Mouse (Mus musculus) small intestine, adult 2 months (tissue): Measurements from ENCODE around the gene Hat1. TPM values are rescaled to one million over a fixed set of nuclear protein-coding genes. Genes with fewer than 3 reads are reported as not detected.
"Not testable (repeated sequence)": the region's sequence is repeated elsewhere in the genome, so short reads cannot be mapped to it uniquely, and the experiment has no call there.

Experiments used
- H3K27ac ChIP-seq: fragments of 200-500 bp; 2 replicates; pipeline ENCODE4 v1.5.1; 2012; ENCODE audit warnings: low read depth, low read length, control low read depth, inconsistent platforms; ENCODE audit not compliant: insufficient read depth
- H3K27me3 ChIP-seq: fragments of 200-500 bp; 2 replicates; pipeline ENCODE4 v1.6.1; 2012; ENCODE audit warnings: mild to moderate bottlenecking, moderate library complexity, low read length, inconsistent platforms; ENCODE audit not compliant: control insufficient read depth, insufficient read depth
- H3K36me3 ChIP-seq: fragments of 200-500 bp; 2 replicates; pipeline ENCODE4 v1.6.1; 2012; ENCODE audit warnings: mild to moderate bottlenecking, low read length, control low read depth, inconsistent platforms; ENCODE audit not compliant: control insufficient read depth, insufficient read depth
- H3K4me1 ChIP-seq: fragments of 200-500 bp; 2 replicates; pipeline ENCODE4 v1.6.1; 2012; ENCODE audit warnings: low read length, inconsistent platforms, mixed read lengths; ENCODE audit not compliant: control insufficient read depth, insufficient read depth, insufficient read length
- H3K4me3 ChIP-seq: fragments of 200-500 bp; 2 replicates; pipeline ENCODE4 v1.5.1; 2012; ENCODE audit warnings: low read depth, mild to moderate bottlenecking, control low read depth, inconsistent platforms, low read length, moderate library complexity
- CTCF ChIP-seq: fragments of 200-500 bp; IDR thresholded peaks from 2 replicates; pipeline ENCODE4 v1.5.1; 2012; ENCODE audit warnings: low read depth, mild to moderate bottlenecking, control low read depth, inconsistent platforms, low read length, moderate library complexity, mixed read lengths; ENCODE audit not compliant: insufficient replicate concordance, insufficient read length; ENCODE audit errors: extremely low read depth
- POLR2A ChIP-seq: fragments of 200-500 bp; IDR thresholded peaks from 2 replicates; pipeline ENCODE4 v1.6.1; 2012; ENCODE audit warnings: low read depth, mild to moderate bottlenecking, control low read depth, inconsistent platforms, low read length, moderate library complexity
- WGBS: fragments of 180-500 bp; shearing (Covaris S2); methylation state at CpG from one replicate; pipeline ENCODE4 v1.1.7; 2018; 5-methylcytosine and 5-hydroxymethylcytosine counted together
- polyA plus RNA-seq: library from polyadenylated mRNA; depleted of rRNA; stranded (reverse); fragments of >200 nt; gene quantifications from 2 replicates; pipeline ENCODE4 v1.2.3, GENCODE M21; 2012

The Hat1 gene
- polyA plus RNA-seq, 1 experiment: 0.62 TPM

DNA sequence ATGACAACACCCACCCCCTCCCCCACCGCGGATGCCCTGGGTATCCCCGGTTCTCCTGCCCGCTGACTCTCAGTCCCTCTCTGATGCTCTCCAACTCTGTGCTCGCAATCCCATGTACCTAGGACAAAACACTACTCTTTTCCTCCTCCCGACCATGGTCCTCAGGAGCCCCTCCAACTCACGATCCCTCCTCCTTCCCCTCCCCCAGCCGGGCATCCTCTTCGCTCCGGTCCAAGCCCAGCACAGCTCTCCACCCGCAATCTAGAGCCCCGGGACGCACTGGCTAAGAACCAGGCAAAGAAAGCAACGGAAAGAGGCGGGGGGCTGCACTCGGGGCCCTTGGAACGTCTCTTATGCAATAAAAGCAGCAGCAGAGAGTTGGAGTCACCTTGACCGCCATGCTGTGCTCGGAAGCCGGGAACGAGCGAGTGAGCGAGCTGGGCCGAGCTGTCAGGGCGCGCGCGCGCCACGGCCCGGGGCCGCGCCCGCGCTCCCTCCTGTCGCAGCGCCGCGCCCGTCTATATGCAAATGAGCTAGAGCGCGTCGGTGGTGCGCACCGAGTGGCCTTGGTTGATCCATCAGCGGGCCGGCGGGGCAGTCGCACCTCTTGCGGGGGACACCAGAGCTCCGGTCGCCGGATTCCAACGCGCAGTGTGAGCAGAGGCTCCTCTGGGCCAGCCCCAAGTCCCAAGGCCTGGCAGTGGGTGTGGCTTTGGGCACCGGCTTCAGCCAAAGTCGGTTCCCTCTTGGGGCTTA lies 21.5 kb upstream of the Hat1 start, which contains the start of gene Slc25a12:
Gene Slc25a12 (minus strand): TSS at position 625 of the 756 bp plus-strand sequence.
- under 1% methylated on average over 57 of the region's 57 CpGs for WGBS
- Histone ChIP-seq H3K27me3 (no peaks in the 10 kb centered on the region), H3K4me3 (peak within 1 kb of the TSS; percentile 77), H3K27ac (peak within 1 kb of the TSS; percentile 58), H3K36me3 (no peaks in the 10 kb centered on the region), H3K4me1 (0 out of 2 replicates have a peak, but pooled peaks cover 2% of the 10 kb centered on the region)
- TF ChIP-seq POLR2A: peak; percentile 51; the same call in 1 of the 2 replicates
- no peak for TF ChIP-seq CTCF

DNA sequence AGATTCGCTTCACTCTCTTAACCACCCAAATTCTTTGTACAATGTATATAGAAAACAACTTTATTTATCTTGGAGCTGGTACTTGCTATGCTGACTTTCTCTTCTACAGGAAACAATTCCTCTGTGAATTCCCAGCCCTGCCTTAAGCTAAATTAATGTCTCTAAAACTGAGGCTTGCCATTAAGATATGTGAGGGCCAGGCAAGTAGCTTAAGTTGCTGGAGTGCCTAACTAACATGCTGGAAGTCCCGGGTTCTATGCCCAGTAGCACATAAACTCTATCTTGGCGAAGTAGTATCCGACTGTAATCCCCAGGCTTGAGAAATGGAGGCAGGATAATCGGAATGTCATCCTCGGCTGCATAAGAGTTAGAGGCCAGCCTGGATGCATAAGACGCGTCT lies 20.7 kb upstream of the Hat1 start:
- 67% methylated on average over 8 of the region's 8 CpGs for WGBS
- Histone ChIP-seq H3K4me3 (no peak overlapping the region), H3K36me3 (no peaks in the 10 kb centered on the region), H3K4me1 (0 out of 2 replicates have a peak, but pooled peaks cover 2% of the 10 kb centered on the region), H3K27ac (no peak overlapping the region), H3K27me3 (no peaks in the 10 kb centered on the region)
- TF ChIP-seq POLR2A: no peak
- TF ChIP-seq CTCF: no peak

DNA sequence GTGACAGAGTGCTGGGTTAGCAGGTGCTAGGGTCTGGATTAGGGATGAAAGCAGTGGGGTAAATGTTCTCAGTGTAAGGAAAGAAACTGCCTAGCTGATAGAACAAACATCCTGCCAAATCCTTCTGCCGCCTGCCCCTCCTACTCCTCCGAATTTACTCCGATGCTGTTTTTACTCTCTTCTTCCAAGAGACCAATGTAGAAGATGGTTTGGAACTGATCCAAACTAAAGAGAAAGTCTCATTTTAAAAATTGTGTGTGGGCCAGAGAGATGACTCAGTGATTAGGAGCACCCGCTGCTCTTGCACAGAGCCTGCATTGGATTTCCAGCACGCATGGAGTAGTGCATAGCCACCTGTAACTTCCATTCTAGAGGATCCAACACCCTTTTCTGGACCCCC lies 17.0 kb upstream of the Hat1 start:
- no peak overlapping the region for H3K27ac ChIP-seq
- TF ChIP-seq CTCF (no peak), POLR2A (no peak)
- WGBS: 77% methylated on average over 5 of the region's 5 CpGs
- H3K27me3 ChIP-seq: no peaks in the 10 kb centered on the region
- no peak overlapping the region for H3K4me3 ChIP-seq
- no peaks in the 10 kb centered on the region for H3K4me1 ChIP-seq
- no peaks in the 10 kb centered on the region for H3K36me3 ChIP-seq

GRCm38 (mm10) chr2:71372261-71372660 lies 16.5 kb upstream of the Hat1 start:
- H3K27me3 ChIP-seq, H3K36me3 ChIP-seq: not testable (repeated sequence)

GRCm38 (mm10) chr2:71374275-71375155 lies 14.2 kb upstream of the Hat1 start:
- no peaks in the 10 kb centered on the region for H3K36me3 ChIP-seq
- TF ChIP-seq CTCF: no peak
- 33% methylated on average over 8 of the region's 8 CpGs for WGBS
- no peaks in the 10 kb centered on the region for H3K27me3 ChIP-seq
- no peak overlapping the region for H3K27ac ChIP-seq
- H3K4me1 ChIP-seq: no peaks in the 10 kb centered on the region
- no peak overlapping the region for H3K4me3 ChIP-seq

More at GRCm38 (mm10) chr2:71372261-71372660, 16.5 kb upstream of the Hat1 start:
- H3K4me1 ChIP-seq, H3K27ac ChIP-seq, H3K4me3 ChIP-seq: not testable (repeated sequence)
- WGBS: 90% methylated on average over 4 of the region's 4 CpGs

DNA sequence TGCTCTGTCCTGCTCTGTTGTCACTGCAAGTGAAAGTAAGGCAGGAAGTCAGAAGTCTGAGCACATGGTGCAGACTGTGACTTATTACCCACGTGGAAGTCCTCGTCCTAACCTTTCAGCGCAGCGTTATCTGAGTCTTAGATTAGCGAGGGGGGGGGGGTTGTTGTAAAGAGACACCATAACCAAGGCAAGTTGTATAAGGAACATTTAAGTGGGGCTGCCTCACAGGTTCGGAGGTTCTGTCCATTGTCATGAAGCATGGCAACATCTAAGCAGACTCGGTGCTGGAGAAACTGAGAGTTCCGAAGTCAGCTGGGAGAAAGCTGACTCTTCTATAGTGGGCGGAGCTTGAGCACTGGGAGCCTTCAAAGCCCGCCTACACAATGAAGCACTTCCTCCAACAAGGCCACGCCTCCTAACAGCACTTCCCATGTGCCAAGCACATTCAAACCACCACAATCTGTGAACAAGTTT lies 12.3 kb upstream of the Hat1 start:
- no peak for TF ChIP-seq POLR2A
- no peak for TF ChIP-seq CTCF
- no peaks in the 10 kb centered on the region for H3K36me3 ChIP-seq
- H3K4me3 ChIP-seq: 0 out of 2 replicates have a peak overlapping the region, but pooled peaks have one; percentile 10
- H3K27me3 ChIP-seq: no peaks in the 10 kb centered on the region
- 29% methylated on average over 11 of the region's 11 CpGs for WGBS
- H3K4me1 ChIP-seq: no peaks in the 10 kb centered on the region
- no peak overlapping the region for H3K27ac ChIP-seq

GRCm38 (mm10) chr2:71377426-71377825 lies 11.3 kb upstream of the Hat1 start:
- H3K27me3 ChIP-seq: no peaks in the 10 kb centered on the region
- 88% methylated on average over 5 of the region's 5 CpGs for WGBS

More at GRCm38 (mm10) chr2:71377426-71377825, 11.3 kb upstream of the Hat1 start:
- Histone ChIP-seq H3K4me3 (no peak overlapping the region), H3K36me3 (no peaks in the 10 kb centered on the region), H3K4me1 (no peaks in the 10 kb centered on the region), H3K27ac (no peak overlapping the region)
- TF ChIP-seq CTCF (no peak), POLR2A (no peak)
